Mouse (Mus musculus) ovary, postnatal 14 days (tissue): ENCODE results near the gene Morf4l1.
"Not testable (repeated sequence)": the region's sequence is repeated elsewhere in the genome, so short reads cannot be mapped to it uniquely, and the experiment has no call there.

Experiments
- DNase-seq: peaks from one replicate; pipeline ENCODE4 v3.0.0; 2022; ENCODE audit warnings: low spot score

Gene Morf4l1

GRCm38 (mm10) chr9:90113651-90114566, 665 bp downstream of the Morf4l1 start:
- peak; percentile 79 for DNase-seq

- DNase-seq, result no peak
These were observed 1.4 kb downstream of the Morf4l1 start for GRCm38 (mm10) chr9:90113151-90113550.

GRCm38 (mm10) chr9:90109386-90109785, 5.2 kb downstream of the Morf4l1 start:
- DNase-seq, result no peak

- no peak for DNase-seq
These were observed 6.3 kb downstream of the Morf4l1 start for GRCm38 (mm10) chr9:90108272-90108671.

- no peak for DNase-seq
These were observed 7.7 kb downstream of the Morf4l1 start for GRCm38 (mm10) chr9:90106915-90107314.

GRCm38 (mm10) chr9:90105462-90105861, 9.1 kb downstream of the Morf4l1 start:
- no peak for DNase-seq

- no peak for DNase-seq
These were observed 13.8 kb downstream of the Morf4l1 start for GRCm38 (mm10) chr9:90100760-90101159.

GRCm38 (mm10) chr9:90098934-90099333, 15.6 kb downstream of the Morf4l1 start:
- no peak for DNase-seq

GRCm38 (mm10) chr9:90089339-90090104, 25.1 kb downstream of the Morf4l1 start:
- DNase-seq, result no peak

GRCm38 (mm10) chr9:90087906-90088485, 26.6 kb downstream of the Morf4l1 start:
- no peak for DNase-seq

GRCm38 (mm10) chr9:90084766-90085468, 29.7 kb downstream of the Morf4l1 start:
- DNase-seq, result no peak

- DNase-seq, result no peak
These were observed 30.4 kb downstream of the Morf4l1 start for GRCm38 (mm10) chr9:90084152-90084551.

- DNase-seq, result no peak
These were observed 31.6 kb downstream of the Morf4l1 start for GRCm38 (mm10) chr9:90082992-90083391.

GRCm38 (mm10) chr9:90081961-90082360, 32.6 kb downstream of the Morf4l1 start:
- not testable (repeated sequence) for DNase-seq

- DNase-seq, result peak; percentile 64
These were observed 37.6 kb downstream of the Morf4l1 start for GRCm38 (mm10) chr9:90076849-90077461.

- no peak for DNase-seq
These were observed 38.4 kb downstream of the Morf4l1 start for GRCm38 (mm10) chr9:90076131-90076530.

- no peak for DNase-seq
These were observed 39.2 kb downstream of the Morf4l1 start for GRCm38 (mm10) chr9:90075336-90075735.

GRCm38 (mm10) chr9:90070174-90070573, 44.4 kb downstream of the Morf4l1 start:
- no peak for DNase-seq

GRCm38 (mm10) chr9:90069485-90069884, 45.1 kb downstream of the Morf4l1 start:
- DNase-seq, result no peak

- DNase-seq, result no peak
These were observed 45.8 kb downstream of the Morf4l1 start for GRCm38 (mm10) chr9:90068786-90069185.

- DNase-seq, result no peak
These were observed 47.2 kb downstream of the Morf4l1 start for GRCm38 (mm10) chr9:90067341-90067740.
